Mouse (Mus musculus) megakaryocyte progenitor cell, adult 5-6 weeks (primary cell): ENCODE measurements around the gene Ccar1. TPM values are rescaled to one million over a fixed set of nuclear protein-coding genes. Genes with fewer than 3 reads are reported as not detected.
"Not testable (repeated sequence)": the region's sequence is repeated elsewhere in the genome, so short reads cannot be mapped to it uniquely, and the experiment has no call there.

Experiments
- ATAC-seq: replicated peaks from 2 replicates; pipeline ENCODE4 v1.8.0; 2016; ENCODE audit warnings: mild to moderate bottlenecking, moderate TSS enrichment, inconsistent platforms; ENCODE audit not compliant: poor library complexity
- total RNA-seq, 2 experiments: library from RNA; stranded (forward) in 1 of 2; stranded (reverse) in 1 of 2; fragments of 157-497, 149-512 nt in 1 of 2; fragments of 200-1000 nt in 1 of 2; gene quantifications; 2 replicates each; pipeline versions ENCODE4 v1.2.3 to v1.2.4; 2015 to 2017

Ccar1 gene
- total RNA-seq, 2 experiments from 2014 or later = 101 to 174 TPM

DNA sequence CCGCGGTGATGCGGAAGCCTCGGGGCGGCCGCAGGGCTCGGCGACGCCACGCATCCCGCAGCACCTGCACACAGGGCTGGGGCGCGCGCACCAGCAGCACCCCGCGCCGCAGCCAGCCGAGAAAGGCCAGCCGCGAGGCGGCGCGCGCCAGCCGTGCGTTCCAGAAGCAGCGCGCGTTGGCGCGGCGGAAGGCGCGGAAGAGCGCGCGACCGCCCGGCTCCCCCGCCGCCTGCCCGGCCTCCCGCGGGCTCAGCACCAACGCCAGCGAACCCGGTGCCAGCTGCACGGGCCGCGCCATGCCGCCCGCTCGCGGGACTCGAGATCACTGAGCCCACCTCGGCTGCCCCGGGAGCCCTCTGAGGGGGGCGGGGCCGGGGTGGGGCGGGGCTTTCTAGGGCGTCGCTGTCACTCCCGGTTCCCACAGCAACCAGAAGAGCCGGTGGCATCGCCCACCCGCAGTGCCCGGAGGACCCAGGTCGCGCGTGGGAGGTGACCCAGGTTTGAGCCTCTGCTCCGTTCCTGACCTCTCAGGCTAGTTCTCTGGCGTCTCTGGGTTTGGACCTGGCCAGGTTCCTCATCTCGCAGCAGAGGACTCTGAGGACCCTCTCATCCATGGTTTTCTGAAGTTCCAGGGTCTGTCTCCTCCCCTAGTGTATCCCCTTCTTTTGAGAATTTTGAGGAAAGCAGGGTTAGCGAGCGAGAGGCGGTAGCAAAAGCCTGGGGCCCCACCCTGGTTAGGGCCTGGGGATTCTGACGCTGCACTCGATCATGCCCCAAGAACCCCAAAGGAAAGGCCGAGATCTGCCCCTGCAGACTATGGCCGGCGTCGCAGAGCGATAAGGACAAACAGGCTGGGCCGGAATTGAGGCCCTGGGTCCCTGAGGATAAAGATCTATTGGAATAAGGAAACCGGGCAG lies 66.1 kb downstream of the Ccar1 start, which contains the start of gene Stox1:
Gene Stox1 (minus strand): TSS at position 358 of the 917 bp plus-strand sequence.
- ATAC-seq = peak; percentile 82

DNA sequence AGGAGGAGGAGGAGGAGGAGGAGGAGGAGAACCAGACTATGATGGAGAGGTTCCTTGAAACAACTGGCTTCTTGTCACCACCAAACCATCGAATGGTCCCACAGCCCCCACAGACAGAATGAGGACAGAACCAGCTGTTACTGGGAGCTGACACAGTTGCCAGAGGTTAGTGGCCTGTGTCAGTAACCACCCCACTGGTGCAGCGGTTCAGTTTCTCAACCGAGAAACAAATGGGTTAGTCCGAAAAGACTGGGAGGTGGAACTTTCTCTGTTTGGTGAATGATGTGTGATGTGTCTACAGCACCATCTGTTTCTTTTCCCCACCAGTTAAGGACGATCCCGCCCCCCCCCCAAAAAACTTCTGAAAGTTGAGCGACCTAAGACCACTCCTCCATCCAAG lies 67.2 kb downstream of the Ccar1 start:
- no peak for ATAC-seq

DNA sequence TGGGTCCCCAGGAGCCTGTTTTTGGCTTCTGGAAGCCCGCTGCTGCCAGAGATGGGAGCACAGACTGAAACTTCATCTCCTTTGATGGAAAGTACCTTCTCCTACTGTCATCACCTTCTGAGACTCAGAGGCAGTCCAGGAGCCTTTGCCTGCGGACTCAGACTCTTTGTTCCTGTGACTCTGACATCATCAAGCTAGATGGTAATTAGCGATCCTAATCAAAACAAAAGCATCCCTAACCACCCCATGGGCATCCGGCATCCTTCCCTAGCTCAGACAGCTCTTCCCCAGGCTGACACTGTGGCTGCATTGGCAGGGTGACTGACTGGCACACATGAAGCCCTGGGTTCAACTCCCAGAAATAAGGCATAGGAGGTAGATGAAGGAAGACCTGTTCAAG lies 69.4 kb downstream of the Ccar1 start:
- ATAC-seq = no peak

DNA sequence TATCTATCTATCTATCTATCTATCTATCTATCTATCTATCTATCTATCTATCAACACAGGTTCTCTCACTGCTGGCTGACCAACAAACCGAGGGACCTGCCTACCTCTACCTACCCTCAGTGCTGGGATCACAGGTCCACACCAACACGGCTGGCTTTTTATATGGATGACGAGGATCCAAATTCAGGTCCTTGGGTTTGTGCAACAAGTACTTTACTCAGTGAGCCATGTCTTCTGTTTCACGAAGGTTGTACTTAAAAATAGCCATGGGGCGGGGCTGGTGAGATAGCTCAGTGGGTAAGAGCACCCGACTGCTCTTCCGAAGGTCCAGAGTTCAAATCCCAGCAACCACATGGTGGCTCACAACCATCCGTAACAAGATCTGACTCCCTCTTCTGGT lies 71.5 kb downstream of the Ccar1 start:
- ATAC-seq = not testable (repeated sequence)

DNA sequence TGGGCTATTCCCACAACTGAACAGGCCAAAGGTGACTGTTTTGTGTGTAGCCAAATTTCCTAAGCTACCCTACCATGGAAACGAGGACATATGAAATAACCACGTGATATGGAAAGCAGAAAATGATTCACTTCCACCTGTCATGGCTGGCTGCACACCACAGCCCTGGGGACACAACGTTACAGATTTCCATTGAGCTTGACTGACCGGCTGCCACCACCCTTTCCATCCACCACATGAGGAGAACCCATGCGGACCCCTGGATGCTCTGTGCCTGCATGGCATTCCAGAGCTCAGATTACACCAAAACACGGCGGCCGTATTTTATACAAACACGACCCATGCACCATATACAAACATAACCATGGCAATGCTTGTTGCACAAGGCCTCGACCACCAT lies 78.6 kb downstream of the Ccar1 start:
- ATAC-seq = no peak

DNA sequence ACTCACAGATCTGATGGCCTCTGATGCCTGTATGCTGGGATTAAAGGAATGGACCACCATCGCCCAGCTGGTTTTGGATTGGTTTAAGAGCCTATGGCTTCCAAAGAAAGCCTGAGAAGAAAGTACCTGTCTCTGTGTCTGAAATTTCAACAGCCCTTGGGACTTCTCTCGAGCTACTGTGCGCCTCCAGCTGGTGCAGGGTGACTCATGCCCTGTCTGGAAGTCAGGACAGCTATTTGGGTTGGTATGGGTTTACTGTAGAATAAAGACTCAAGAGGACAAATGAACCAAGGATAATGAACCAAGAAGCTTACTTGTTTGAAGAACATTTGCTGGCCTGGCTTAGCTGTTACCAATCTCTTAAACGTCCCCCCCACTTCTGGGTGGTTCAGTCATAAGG lies 88.5 kb downstream of the Ccar1 start:
- ATAC-seq = no peak

DNA sequence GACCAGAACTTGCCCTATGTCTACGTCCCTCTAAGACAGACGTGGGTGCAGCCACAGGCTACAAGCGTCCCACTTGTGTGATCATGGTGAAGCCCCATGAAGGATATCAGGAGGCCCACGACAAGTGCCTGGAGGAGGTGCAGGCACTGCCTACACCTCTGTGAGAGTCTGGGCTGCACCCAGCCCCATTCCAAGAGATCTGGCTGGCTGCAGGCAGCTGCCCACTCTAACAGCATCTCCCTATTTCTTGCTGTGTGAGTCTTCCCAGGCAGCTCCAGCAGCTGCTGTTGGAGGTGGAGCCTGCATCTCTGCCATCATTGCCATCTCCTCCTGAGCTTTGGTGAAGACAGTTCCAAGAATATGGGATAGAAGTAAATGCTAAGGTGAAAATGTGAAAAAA lies 89.7 kb downstream of the Ccar1 start:
- no peak for ATAC-seq

Other genes starting within 250 kb of the Ccar1 start
- gene Kif1bp, start 213.8 kb downstream of the Ccar1 start, total RNA-seq (2015) = 18.7 and 26.5 TPM in 2 replicates
- 14.8 and 19.4 TPM in 2 replicates for gene Kif1bp, start 213.8 kb downstream of the Ccar1 start, total RNA-seq (2017)
- 115 and 119 TPM in 2 replicates for gene Ddx21, start 190.0 kb downstream of the Ccar1 start, total RNA-seq (2015)
- 148 and 187 TPM in 2 replicates for gene Ddx21, start 190.0 kb downstream of the Ccar1 start, total RNA-seq (2017)
- 112 and 121 TPM in 2 replicates for gene Ddx50, start 141.1 kb downstream of the Ccar1 start, total RNA-seq (2015)
- gene Ddx50, start 141.1 kb downstream of the Ccar1 start, total RNA-seq (2017) = 98.4 and 111 TPM in 2 replicates
- 0.90 and 0.99 TPM in 2 replicates for gene Stox1, start 66.2 kb downstream of the Ccar1 start, total RNA-seq (2015)
- 0.81 and 1.00 TPM in 2 replicates for gene Stox1, start 66.2 kb downstream of the Ccar1 start, total RNA-seq (2017)
- gene Tet1, start 116.7 kb upstream of the Ccar1 start, total RNA-seq (2015) = 12.1 and 17.9 TPM in 2 replicates
- 9.5 and 12.0 TPM in 2 replicates for gene Tet1, start 116.7 kb upstream of the Ccar1 start, total RNA-seq (2017)
- 19.3 and 21.0 TPM in 2 replicates for gene Slc25a16, start 128.3 kb upstream of the Ccar1 start, total RNA-seq (2015)
- gene Slc25a16, start 128.3 kb upstream of the Ccar1 start, total RNA-seq (2017) = 16.6 and 18.0 TPM in 2 replicates
- 42.7 and 47.7 TPM in 2 replicates for gene Dna2, start 154.7 kb upstream of the Ccar1 start, total RNA-seq (2015)
- gene Dna2, start 154.7 kb upstream of the Ccar1 start, total RNA-seq (2017) = 49.9 and 53.8 TPM in 2 replicates
- gene Rufy2, start 187.9 kb upstream of the Ccar1 start, total RNA-seq (2015) = 5.1 and 5.6 TPM in 2 replicates
- gene Rufy2, start 187.9 kb upstream of the Ccar1 start, total RNA-seq (2017) = 6.0 and 6.5 TPM in 2 replicates
- 20.2 and 28.5 TPM in 2 replicates for gene Hnrnph3, start 231.9 kb upstream of the Ccar1 start, total RNA-seq (2015)
- gene Hnrnph3, start 231.9 kb upstream of the Ccar1 start, total RNA-seq (2017) = 23.9 and 51.9 TPM in 2 replicates
- gene Pbld2, start 232.0 kb upstream of the Ccar1 start, total RNA-seq (2015) = 0.66 TPM in 1 of 2 replicates, not detected in the other
- not detected in 2 replicates for gene Pbld2, start 232.0 kb upstream of the Ccar1 start, total RNA-seq (2017)